ENCODE assay signal across 13 mouse cellular contexts in the genomic region with DNA sequence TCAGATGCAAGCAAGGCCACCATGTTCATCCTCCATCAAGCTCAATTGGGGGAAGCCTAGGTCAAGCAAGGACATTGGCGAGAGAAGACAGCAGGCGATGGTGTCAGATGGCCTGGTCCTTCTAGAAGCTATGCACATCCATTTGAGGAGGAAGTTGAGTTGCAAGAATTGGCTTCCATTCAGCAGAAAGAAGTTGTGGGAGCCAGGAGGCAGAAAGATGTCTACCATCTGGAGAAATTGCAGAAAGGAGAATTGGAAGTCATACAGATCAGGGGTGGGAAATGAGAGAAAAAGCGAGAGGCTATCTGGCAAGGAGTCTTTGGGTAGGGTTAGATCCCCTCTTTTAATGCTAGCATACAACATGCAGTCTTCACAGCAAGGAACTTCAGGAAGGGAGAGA. TPM values are rescaled to one million over a fixed set of nuclear protein-coding genes. Genes with fewer than 3 reads are reported as not detected.
DNase-seq lines count a peak whose midpoint lies in the region; ATAC-seq and TF ChIP-seq lines count a peak whose summit lies in the region.
"Had no signal": no experiment of that assay in that cellular context is flagged by ENCODE, and none has a peak within 500 bp of the region (broad histone marks: within the 10 kb centered on the region; RNA-seq: fewer than 3 reads in every experiment).

No protein-coding gene starts in this region.

- DNase-seq in gastrocnemius, adult 2 months, result no peak
- DNase-seq in gastrocnemius, postnatal 10 days, result no peak
- no peak for DNase-seq in limb, embryonic 10.5 days (ENCODE audit: low spot score)
- peak; percentile 85 for DNase-seq in brain, adult 2 months (ENCODE audit: low read depth, low spot score)
- DNase-seq in gastrocnemius, postnatal 25 days, result peak; percentile 18
- no peak for DNase-seq in embryo, embryonic 10 days (ENCODE audit: low spot score)
- DNase-seq: kidney, adult 8-10 months had no signal

- H3K27ac ChIP-seq in gastrocnemius, adult 2 months, result peak overlapping the region; percentile 53; the same call in 1 of the 2 replicates
- H3K27ac ChIP-seq in limb, embryonic 13.5 days, result 0 out of 2 replicates have a peak overlapping the region, but pooled peaks have one; percentile 3
- no peak overlapping the region for H3K27ac ChIP-seq in limb, embryonic 10.5 days
- H3K27ac ChIP-seq: hindbrain, embryonic 14.5 days had no signal

- no peak overlapping the region for H3K9ac ChIP-seq in limb, embryonic 13.5 days
- H3K9ac ChIP-seq: hindbrain, embryonic 14.5 days had no signal

- no peak overlapping the region for H3K4me3 ChIP-seq in gastrocnemius, adult 2 months
- no peak overlapping the region for H3K4me3 ChIP-seq in limb, embryonic 13.5 days
- H3K4me3 ChIP-seq in limb, embryonic 10.5 days, result no peak overlapping the region
- H3K4me3 ChIP-seq: megakaryocyte, embryonic 14.5 days had no signal

- intact Hi-C loops in gastrocnemius, adult 2 months (cut with DNase I), result no loop called here

- no peak for TF ChIP-seq CTCF in gastrocnemius, adult 2 months (IDR thresholded peaks at IDR 0.05)

- no peak overlapping the region for H3K4me2 ChIP-seq in limb, embryonic 13.5 days (replicated peaks)
- H3K4me2 ChIP-seq: hindbrain, embryonic 14.5 days had no signal

- H3K27me3 ChIP-seq in limb, embryonic 13.5 days, result no peaks in the 10 kb centered on the region
- H3K27me3 ChIP-seq in limb, embryonic 10.5 days (ENCODE audit: low read depth, poor library complexity, severe bottlenecking), result no peaks in the 10 kb centered on the region
- H3K27me3 ChIP-seq: megakaryocyte, embryonic 14.5 days had no signal

- H3K9me3 ChIP-seq in limb, embryonic 13.5 days, result no peaks in the 10 kb centered on the region
- H3K9me3 ChIP-seq in limb, embryonic 10.5 days (replicated peaks), result no peaks in the 10 kb centered on the region
- H3K9me3 ChIP-seq: megakaryocyte, embryonic 14.5 days had no signal

- peaks cover 15% of the 10 kb centered on the region for H3K4me1 ChIP-seq in limb, embryonic 13.5 days
- H3K4me1 ChIP-seq in limb, embryonic 10.5 days, result peaks cover 9% of the 10 kb centered on the region
- H3K4me1 ChIP-seq: megakaryocyte, embryonic 14.5 days had no signal

- ATAC-seq in limb, embryonic 13.5 days (ENCODE audit: low FRiP score, low read depth), result no peak
- ATAC-seq in activated CD4-positive, CD25-positive, alpha-beta regulatory T cell, adult 4 months, result no peak

- 84% methylated on average over 3 of the region's 3 CpGs for WGBS in limb, embryonic 13.5 days
- WGBS in limb, embryonic 10.5 days, result 91% methylated on average over 3 of the region's 3 CpGs

- no peaks in the 10 kb centered on the region for H3K36me3 ChIP-seq in limb, embryonic 13.5 days
- H3K36me3 ChIP-seq in limb, embryonic 10.5 days, result no peaks in the 10 kb centered on the region

RNA-seq across cellular contexts. Expression of a gene that starts 44.1 kb away (rescaled TPM):
- not detected for total RNA-seq in gastrocnemius, adult 2 months (2021)
- 1 to 10 TPM in 1 of 2 experiments, under 1 TPM in 1; 0.92 to 1.4 TPM for total RNA-seq in gastrocnemius, postnatal 10 days (2021)
- polyA plus RNA-seq in limb, embryonic 13.5 days (2015; fragmentation: Nextera tagmentation; extraction: Ambion mirVana), result 0.71 and 0.94 TPM in 2 replicates
- polyA plus RNA-seq in limb, embryonic 10.5 days (2016; fragmentation: Nextera tagmentation; extraction: Ambion mirVana), result 0.36 and 0.39 TPM in 2 replicates
- under 1 TPM in 1 of 2 experiments, not detected in 1; 0.16 TPM for total RNA-seq in gastrocnemius, postnatal 25 days (2021)
- polyA plus RNA-seq in activated CD4-positive, CD25-positive, alpha-beta regulatory T cell, adult 4 months (2017; shearing (Covaris generic)), result under 1 TPM in 1 of 2 experiments, not detected in 1; 0.26 TPM
- polyA plus RNA-seq: liver, adult 2 months; thymus, postnatal 0 days had no signal

Comparison
In these comparisons a context has a peak if more than half of its experiments do, and no peak if none do; other contexts are left out.
1. DNase-seq: peak in brain, adult 2 months (single experiment) and gastrocnemius, postnatal 25 days (single experiment); none in gastrocnemius, adult 2 months (single experiment), gastrocnemius, postnatal 10 days (single experiment), limb, embryonic 10.5 days (single experiment) and embryo, embryonic 10 days (single experiment).